Mouse (Mus musculus): ENCODE measurements around the gene Cox7a1. TPM values are rescaled to one million over a fixed set of nuclear protein-coding genes. Genes with fewer than 3 reads are reported as not detected.
A peak's percentile ranks its signal among the peaks of the same experiment; 100 is the strongest.
"Not testable (repeated sequence)": the region's sequence is repeated elsewhere in the genome, so short reads cannot be mapped to it uniquely, and the experiment has no call there.

Cox7a1 gene
- polyA plus RNA-seq, 1 experiment from 2014 or later = 5.5 TPM

- Histone ChIP-seq H3K27ac (ENCODE audit: low read depth, low read length) (no peak overlapping the region), H3K9ac (ENCODE audit: low read length) (no peak overlapping the region), H3K36me3 (ENCODE audit: control insufficient read depth, insufficient read depth, low read length) (no peaks in the 10 kb centered on the region), H3K4me2 (ENCODE audit: low read length) (no peak overlapping the region), H3K9me3 (replicated peaks; ENCODE audit: control insufficient read depth, low read length) (no peaks in the 10 kb centered on the region), H3K27me3 (replicated peaks; ENCODE audit: control insufficient read depth, insufficient read depth, low read length) (no peaks in the 10 kb centered on the region), H3K4me1 (ENCODE audit: control insufficient read depth, insufficient read depth, low read length) (no peaks in the 10 kb centered on the region), H3K4me3 (ENCODE audit: low read depth, low read length) (no peak overlapping the region)
- 28% methylated on average over 8 of the region's 8 CpGs for WGBS
- no peak for ATAC-seq
- DNase-seq (ENCODE audit: low spot score) = no peak
These were observed 20.4 kb downstream of the Cox7a1 start for GRCm38 (mm10) chr7:30204380-30204779.

GRCm38 (mm10) chr7:30205383-30205782 is 21.4 kb downstream of the Cox7a1 start:
- Histone ChIP-seq H3K9ac (ENCODE audit: low read length) (no peak overlapping the region), H3K27ac (ENCODE audit: low read depth, low read length) (no peak overlapping the region), H3K4me2 (ENCODE audit: low read length) (no peak overlapping the region), H3K36me3 (ENCODE audit: control insufficient read depth, insufficient read depth, low read length) (no peaks in the 10 kb centered on the region), H3K4me3 (ENCODE audit: low read depth, low read length) (no peak overlapping the region), H3K9me3 (replicated peaks; ENCODE audit: control insufficient read depth, low read length) (no peaks in the 10 kb centered on the region), H3K27me3 (replicated peaks; ENCODE audit: control insufficient read depth, insufficient read depth, low read length) (no peaks in the 10 kb centered on the region), H3K4me1 (ENCODE audit: control insufficient read depth, insufficient read depth, low read length) (no peaks in the 10 kb centered on the region)
- peak; percentile 74 for DNase-seq (ENCODE audit: low spot score)
- 0% methylated on average over 2 of the region's 2 CpGs for WGBS
- no peak for ATAC-seq

GRCm38 (mm10) chr7:30206364-30206763 is 22.4 kb downstream of the Cox7a1 start:
- WGBS = 62% methylated on average over 5 of the region's 5 CpGs
- not testable (repeated sequence) for DNase-seq (ENCODE audit: low spot score); H3K4me3 ChIP-seq (ENCODE audit: low read depth, low read length); H3K4me1 ChIP-seq (ENCODE audit: control insufficient read depth, insufficient read depth, low read length); H3K27me3 ChIP-seq (replicated peaks; ENCODE audit: control insufficient read depth, insufficient read depth, low read length); H3K9ac ChIP-seq (ENCODE audit: low read length); H3K9me3 ChIP-seq (replicated peaks; ENCODE audit: control insufficient read depth, low read length); H3K4me2 ChIP-seq (ENCODE audit: low read length); ATAC-seq; H3K36me3 ChIP-seq (ENCODE audit: control insufficient read depth, insufficient read depth, low read length); H3K27ac ChIP-seq (ENCODE audit: low read depth, low read length)

GRCm38 (mm10) chr7:30211025-30211424 is 27.1 kb downstream of the Cox7a1 start:
- WGBS = 14% methylated on average over 4 of the region's 4 CpGs
- no peak overlapping the region for H3K27ac ChIP-seq (ENCODE audit: low read depth, low read length)
- no peaks in the 10 kb centered on the region for H3K27me3 ChIP-seq (replicated peaks; ENCODE audit: control insufficient read depth, insufficient read depth, low read length)
- no peak for DNase-seq (ENCODE audit: low spot score)
- no peak overlapping the region for H3K4me2 ChIP-seq (ENCODE audit: low read length)
- no peaks in the 10 kb centered on the region for H3K9me3 ChIP-seq (replicated peaks; ENCODE audit: control insufficient read depth, low read length)
- H3K4me1 ChIP-seq (ENCODE audit: control insufficient read depth, insufficient read depth, low read length) = no peaks in the 10 kb centered on the region
- ATAC-seq = no peak
- H3K36me3 ChIP-seq (ENCODE audit: control insufficient read depth, insufficient read depth, low read length) = no peaks in the 10 kb centered on the region
- no peak overlapping the region for H3K9ac ChIP-seq (ENCODE audit: low read length)
- H3K4me3 ChIP-seq (ENCODE audit: low read depth, low read length) = no peak overlapping the region

DNA sequence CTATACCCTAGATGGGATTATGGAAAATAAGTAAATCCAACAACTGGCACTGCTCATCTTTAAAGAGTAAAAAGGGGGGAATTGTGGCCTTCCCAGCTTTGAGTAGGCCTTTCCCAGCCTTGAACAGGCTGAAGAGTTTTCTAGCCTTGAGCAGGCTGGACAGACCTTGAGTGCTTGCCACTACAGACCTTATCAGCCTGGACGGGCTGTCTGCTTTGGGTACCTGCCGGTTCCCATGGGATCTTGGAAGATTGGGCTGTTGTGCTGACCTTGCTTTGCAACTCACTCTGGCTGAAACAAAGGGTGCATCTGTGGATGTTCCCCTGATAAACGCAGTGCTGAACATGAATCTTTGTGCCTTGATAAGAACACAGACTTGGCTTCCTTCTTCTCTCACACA is 29.9 kb downstream of the Cox7a1 start:
- DNase-seq (ENCODE audit: low spot score) (no peak), ATAC-seq (no peak)
- H3K4me3 ChIP-seq (ENCODE audit: low read depth, low read length) = no peak overlapping the region
- no peak overlapping the region for H3K9ac ChIP-seq (ENCODE audit: low read length)
- H3K36me3 ChIP-seq (ENCODE audit: control insufficient read depth, insufficient read depth, low read length) = no peaks in the 10 kb centered on the region
- WGBS = 96% methylated on average over 3 of the region's 3 CpGs
- H3K4me1 ChIP-seq (ENCODE audit: control insufficient read depth, insufficient read depth, low read length) = no peaks in the 10 kb centered on the region
- H3K4me2 ChIP-seq (ENCODE audit: low read length) = no peak overlapping the region
- H3K27me3 ChIP-seq (replicated peaks; ENCODE audit: control insufficient read depth, insufficient read depth, low read length) = no peaks in the 10 kb centered on the region
- no peak overlapping the region for H3K27ac ChIP-seq (ENCODE audit: low read depth, low read length)
- no peaks in the 10 kb centered on the region for H3K9me3 ChIP-seq (replicated peaks; ENCODE audit: control insufficient read depth, low read length)

DNA sequence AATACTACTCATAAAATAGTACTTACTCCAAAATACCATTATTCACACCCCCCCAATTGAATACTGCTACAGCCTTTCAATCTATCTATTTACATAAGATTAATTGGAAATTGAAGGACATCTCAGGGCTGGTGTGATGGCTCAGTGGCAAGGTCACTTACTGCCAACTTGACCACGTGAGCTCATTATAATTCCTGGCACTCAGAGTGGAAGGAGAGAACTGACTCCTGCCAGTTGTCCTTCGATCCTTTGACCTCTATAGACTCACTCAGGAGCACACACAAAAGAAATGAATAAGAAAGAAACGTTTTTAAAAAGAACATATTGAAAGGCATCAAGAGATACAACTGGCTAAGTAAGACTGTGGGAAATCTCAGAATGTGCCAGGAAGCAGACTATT is 31.9 kb downstream of the Cox7a1 start:
- WGBS = 88% methylated on average over 3 of the region's 3 CpGs
- no peak overlapping the region for H3K4me2 ChIP-seq (ENCODE audit: low read length)
- peaks cover 7% of the 10 kb centered on the region; the same call in 1 of the 2 replicates for H3K4me1 ChIP-seq (ENCODE audit: control insufficient read depth, insufficient read depth, low read length)
- no peak for ATAC-seq
- H3K27me3 ChIP-seq (replicated peaks; ENCODE audit: control insufficient read depth, insufficient read depth, low read length) = no peaks in the 10 kb centered on the region
- H3K9ac ChIP-seq (ENCODE audit: low read length) = no peak overlapping the region
- no peaks in the 10 kb centered on the region for H3K36me3 ChIP-seq (ENCODE audit: control insufficient read depth, insufficient read depth, low read length)
- no peak for DNase-seq (ENCODE audit: low spot score)
- H3K9me3 ChIP-seq (replicated peaks; ENCODE audit: control insufficient read depth, low read length) = no peaks in the 10 kb centered on the region
- no peak overlapping the region for H3K4me3 ChIP-seq (ENCODE audit: low read depth, low read length)
- no peak overlapping the region for H3K27ac ChIP-seq (ENCODE audit: low read depth, low read length)

GRCm38 (mm10) chr7:30216723-30217151 is 32.8 kb downstream of the Cox7a1 start:
- H3K4me3 ChIP-seq (ENCODE audit: low read depth, low read length) = peak overlapping the region; percentile 13; the same call in 1 of the 2 replicates
- 1% methylated on average over 15 of the region's 16 CpGs for WGBS
- H3K4me1 ChIP-seq (ENCODE audit: control insufficient read depth, insufficient read depth, low read length) = peaks cover 7% of the 10 kb centered on the region; the same call in 1 of the 2 replicates
- H3K9ac ChIP-seq (ENCODE audit: low read length) = peak overlapping the region; percentile 22; the same call in 1 of the 2 replicates
- H3K27me3 ChIP-seq (replicated peaks; ENCODE audit: control insufficient read depth, insufficient read depth, low read length) = no peaks in the 10 kb centered on the region
- no peaks in the 10 kb centered on the region for H3K9me3 ChIP-seq (replicated peaks; ENCODE audit: control insufficient read depth, low read length)
- peak overlapping the region; percentile 42 for H3K4me2 ChIP-seq (ENCODE audit: low read length)
- H3K27ac ChIP-seq (ENCODE audit: low read depth, low read length) = no peak overlapping the region
- ATAC-seq (peak; percentile 78), DNase-seq (ENCODE audit: low spot score) (peak; percentile 94)
- H3K36me3 ChIP-seq (ENCODE audit: control insufficient read depth, insufficient read depth, low read length) = no peaks in the 10 kb centered on the region

- ATAC-seq (peak; percentile 21; the same call in 1 of the 2 replicates), DNase-seq (ENCODE audit: low spot score) (no peak)
- H3K9ac ChIP-seq (ENCODE audit: low read length) = no peak overlapping the region
- WGBS = 81% methylated on average over 2 of the region's 2 CpGs
- H3K4me2 ChIP-seq (ENCODE audit: low read length) = no peak overlapping the region
- no peaks in the 10 kb centered on the region for H3K36me3 ChIP-seq (ENCODE audit: control insufficient read depth, insufficient read depth, low read length)
- H3K4me1 ChIP-seq (ENCODE audit: control insufficient read depth, insufficient read depth, low read length) = peaks cover 7% of the 10 kb centered on the region; the same call in 1 of the 2 replicates
- H3K27ac ChIP-seq (ENCODE audit: low read depth, low read length) = no peak overlapping the region
- no peaks in the 10 kb centered on the region for H3K27me3 ChIP-seq (replicated peaks; ENCODE audit: control insufficient read depth, insufficient read depth, low read length)
- H3K4me3 ChIP-seq (ENCODE audit: low read depth, low read length) = no peak overlapping the region
- no peaks in the 10 kb centered on the region for H3K9me3 ChIP-seq (replicated peaks; ENCODE audit: control insufficient read depth, low read length)
These were observed 33.3 kb downstream of the Cox7a1 start for GRCm38 (mm10) chr7:30217277-30217676.

DNA sequence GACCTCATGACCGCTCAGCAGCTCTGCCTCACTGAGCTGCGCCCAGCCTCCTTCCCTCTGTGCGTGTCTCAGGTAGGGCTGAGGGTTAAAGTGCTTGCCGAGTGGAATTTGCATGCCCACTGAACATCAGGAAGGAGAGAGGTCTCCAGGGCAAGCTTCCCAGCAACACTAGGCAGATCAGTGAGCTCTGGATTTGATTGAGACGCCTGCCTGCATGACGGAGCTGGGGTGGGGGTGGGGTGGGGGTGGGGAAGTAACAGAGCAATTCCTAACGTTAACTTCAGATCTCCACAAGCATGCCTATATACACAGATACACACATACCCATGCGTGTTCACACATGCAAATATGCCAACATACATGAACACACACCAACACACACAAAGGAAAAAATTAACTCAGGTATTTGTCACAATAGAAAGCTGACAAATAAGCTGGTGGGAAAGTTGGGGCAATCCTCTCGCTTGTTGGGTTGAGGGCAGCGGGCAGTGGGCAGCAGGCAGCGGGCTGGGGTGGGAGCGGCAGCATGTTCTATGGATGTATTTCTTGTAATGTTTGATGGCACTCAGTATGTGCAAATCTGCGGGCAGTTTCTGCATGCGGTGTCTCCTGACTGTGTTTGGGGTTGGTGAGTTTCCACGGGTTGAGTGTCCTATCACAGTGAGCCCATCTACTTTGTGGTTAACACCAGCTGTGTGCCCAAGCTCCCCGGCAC is 35.5 kb downstream of the Cox7a1 start:
- WGBS = 5% methylated on average over 16 of the region's 16 CpGs
- Histone ChIP-seq H3K9me3 (replicated peaks; ENCODE audit: control insufficient read depth, low read length) (no peaks in the 10 kb centered on the region), H3K4me2 (ENCODE audit: low read length) (peak overlapping the region; percentile 80), H3K27ac (ENCODE audit: low read depth, low read length) (peak overlapping the region; percentile 27; the same call in 1 of the 2 replicates), H3K4me3 (ENCODE audit: low read depth, low read length) (peak overlapping the region; percentile 35), H3K9ac (ENCODE audit: low read length) (peak overlapping the region; percentile 58), H3K27me3 (replicated peaks; ENCODE audit: control insufficient read depth, insufficient read depth, low read length) (no peaks in the 10 kb centered on the region), H3K4me1 (ENCODE audit: control insufficient read depth, insufficient read depth, low read length) (peaks cover 7% of the 10 kb centered on the region; the same call in 1 of the 2 replicates), H3K36me3 (ENCODE audit: control insufficient read depth, insufficient read depth, low read length) (peaks cover 15% of the 10 kb centered on the region)
- DNase-seq (ENCODE audit: low spot score) (peak; percentile 80), ATAC-seq (peak; percentile 35; the same call in 1 of the 2 replicates)
